Mouse (Mus musculus) brain, embryonic 14.5 days (tissue): ENCODE measurements at regions not wholly inside any gene's neighbourhood (a gene's known extent, or its start where the extent isn't known, plus 50 kb on each side); places are given as distances from the start of the nearest gene placed in this dataset.

Experiments
- CTCF ChIP-seq: fragments of 200-500 bp; IDR thresholded peaks from 2 replicates; pipeline ENCODE4 v1.5.1; 2012; ENCODE audit warnings: inconsistent platforms, mild to moderate bottlenecking, moderate library complexity, borderline replicate concordance; ENCODE audit not compliant: insufficient read depth, insufficient read length; ENCODE audit errors: extremely low read depth
- POLR2A ChIP-seq: fragments of 200-500 bp; IDR thresholded peaks from 2 replicates; pipeline ENCODE4 v1.6.1; 2012; ENCODE audit warnings: mild to moderate bottlenecking, inconsistent platforms, borderline replicate concordance; ENCODE audit not compliant: poor library complexity, insufficient read depth, insufficient read length, severe bottlenecking; ENCODE audit errors: extremely low read depth

DNA sequence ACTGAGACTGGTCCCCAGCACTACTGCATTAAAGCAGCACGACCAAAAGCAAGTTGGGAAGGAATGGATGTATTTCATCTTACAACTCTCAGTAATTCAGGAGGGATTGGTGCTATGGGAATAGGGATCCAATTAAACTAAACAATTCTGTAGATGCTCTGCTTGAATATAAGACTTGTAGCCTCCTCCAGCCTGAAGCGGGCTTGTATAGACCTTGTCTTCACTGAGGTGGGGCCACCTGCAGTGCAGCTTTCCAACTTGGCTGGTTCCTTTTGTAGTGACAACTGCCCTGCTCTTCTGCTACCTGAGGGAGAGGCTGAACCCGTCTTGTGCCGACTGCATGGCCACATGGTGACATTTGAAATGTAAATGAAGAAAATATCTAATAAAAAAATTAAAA lies 353.1 kb upstream of the Ccdc54 start:
- TF ChIP-seq CTCF: no peak
- no peak for TF ChIP-seq POLR2A
